19 mouse cellular contexts compared by ENCODE assay signal in genomic region chr10:71380406-71380805, GRCm38 (mm10). TPM values are rescaled to one million over a fixed set of nuclear protein-coding genes. Genes with fewer than 3 reads are reported as not detected.
DNase-seq lines count a peak whose midpoint lies in the region; ATAC-seq and TF ChIP-seq lines count a peak whose summit lies in the region.
"Had no signal": no experiment of that assay in that cellular context is flagged by ENCODE, and none has a peak within 500 bp of the region (broad histone marks: within the 10 kb centered on the region; RNA-seq: fewer than 3 reads in every experiment).

No protein-coding gene starts in this region.

- DNase-seq in frontal cortex, adult 2 months (ENCODE audit: extremely low spot score in 1 of 2, low spot score in 1 of 2): peak; percentile 31 to 76
- DNase-seq in frontal cortex, postnatal 10 days (ENCODE audit: low spot score in 2 of 2): no peak
- DNase-seq in liver, adult 2 months (ENCODE audit: extremely low read depth, low read depth, low spot score): peak; percentile 78
- no peak for DNase-seq in liver, embryonic 11.5 days (ENCODE audit: low spot score)
- DNase-seq in brain, adult 2 months (ENCODE audit: low read depth, low spot score): peak; percentile 79
- DNase-seq in telencephalon, adult 2 months (ENCODE audit: low read depth, low spot score): peak; percentile 52
- no peak for DNase-seq in layer of hippocampus, postnatal 10 days (ENCODE audit: low spot score in 2 of 2)
- DNase-seq: adrenal gland, postnatal 10 days; cerebellum, adult 11-12 months; cerebellum, adult 9-10 months; cerebellum, postnatal 36 days; forebrain, postnatal 0 days; gastrocnemius, adult 2 months; gastrocnemius, postnatal 25 days had no signal

- no peaks in the 10 kb centered on the region for H3K79me2 ChIP-seq in liver, adult 2 months (ENCODE audit: control insufficient read depth, insufficient read depth, low read length)

- H3K4me2 ChIP-seq in liver, embryonic 11.5 days: no peak overlapping the region
- H3K4me2 ChIP-seq: forebrain, embryonic 13.5 days; heart, embryonic 12.5 days; hindbrain, embryonic 14.5 days had no signal

- TF ChIP-seq CTCF in liver, adult 2 months (IDR thresholded peaks at IDR 0.05; ENCODE audit: low read depth, low read length): no peak

- no peak overlapping the region for H3K9ac ChIP-seq in liver, adult 2 months (ENCODE audit: low read depth, low read length)
- H3K9ac ChIP-seq in liver, embryonic 11.5 days (ENCODE audit: low read depth, low read length): no peak overlapping the region
- H3K9ac ChIP-seq: forebrain, embryonic 13.5 days; forebrain, postnatal 0 days; heart, embryonic 12.5 days; hindbrain, embryonic 14.5 days had no signal

- no peak overlapping the region for H3K27ac ChIP-seq in liver, adult 2 months (replicated peaks; ENCODE audit: insufficient read depth, low read depth, low read length)
- H3K27ac ChIP-seq in liver, embryonic 11.5 days (ENCODE audit: low read depth, low read length): no peak overlapping the region
- H3K27ac ChIP-seq: embryonic facial prominence, embryonic 10.5 days; forebrain, embryonic 13.5 days; gastrocnemius, adult 2 months; hindbrain, embryonic 10.5 days; hindbrain, embryonic 14.5 days had no signal

- H3K4me3 ChIP-seq in liver, adult 2 months (ENCODE audit: insufficient read depth, low read depth, low read length): no peak overlapping the region
- H3K4me3 ChIP-seq in liver, embryonic 11.5 days (ENCODE audit: low read depth, low read length): no peak overlapping the region
- H3K4me3 ChIP-seq: embryonic facial prominence, embryonic 10.5 days; forebrain, embryonic 13.5 days; gastrocnemius, adult 2 months; heart, embryonic 12.5 days; hindbrain, embryonic 10.5 days had no signal

- H3K4me1 ChIP-seq in liver, adult 2 months (ENCODE audit: control insufficient read depth, insufficient read depth, low read length): peaks cover 20% of the 10 kb centered on the region
- no peaks in the 10 kb centered on the region for H3K4me1 ChIP-seq in liver, embryonic 11.5 days (replicated peaks; ENCODE audit: control insufficient read depth, insufficient read depth, low read length)
- H3K4me1 ChIP-seq: forebrain, embryonic 13.5 days; heart, embryonic 12.5 days had no signal

- H3K36me3 ChIP-seq in liver, adult 2 months (ENCODE audit: control insufficient read depth, insufficient read depth, low read length): peaks cover 23% of the 10 kb centered on the region; the same call in 1 of the 2 replicates
- H3K36me3 ChIP-seq in liver, embryonic 11.5 days (ENCODE audit: control insufficient read depth, insufficient read depth, low read length): peaks cover 9% of the 10 kb centered on the region; the same call in 1 of the 2 replicates

- H3K27me3 ChIP-seq in liver, adult 2 months (ENCODE audit: control insufficient read depth, insufficient read depth, low read length): no peaks in the 10 kb centered on the region
- no peaks in the 10 kb centered on the region for H3K27me3 ChIP-seq in liver, embryonic 11.5 days (replicated peaks; ENCODE audit: control insufficient read depth, insufficient read depth, low read length)
- H3K27me3 ChIP-seq: forebrain, embryonic 13.5 days; heart, embryonic 12.5 days had no signal

- no peaks in the 10 kb centered on the region for H3K9me3 ChIP-seq in liver, embryonic 11.5 days (ENCODE audit: control insufficient read depth, low read length)
- H3K9me3 ChIP-seq: embryonic facial prominence, embryonic 10.5 days; forebrain, embryonic 13.5 days; heart, embryonic 12.5 days; hindbrain, embryonic 10.5 days had no signal

- WGBS in liver, adult 2 months: 30% methylated on average over 7 of the region's 7 CpGs
- 90% methylated on average over 7 of the region's 7 CpGs for WGBS in liver, embryonic 11.5 days

- no peak for TF ChIP-seq POLR2A in liver, adult 2 months (IDR thresholded peaks at IDR 0.05; ENCODE audit: extremely low read depth, insufficient read depth, low read length)

- no peak for ATAC-seq in liver, embryonic 11.5 days (replicated peaks; ENCODE audit: low FRiP score)
- ATAC-seq: forebrain, embryonic 13.5 days; forebrain, postnatal 0 days had no signal

RNA-seq across cellular contexts. Expression of gene Ipmk, which starts 32.8 kb away (rescaled TPM):
- 16.3 and 18.5 TPM in 2 replicates for polyA plus RNA-seq in frontal cortex, adult 2 months (2012; rRNA removed)
- total RNA-seq in liver, adult 2 months (2014; rRNA removed): 46.2 and 54.8 TPM in 2 replicates
- 11.6 and 13.7 TPM in 2 replicates for polyA plus RNA-seq in liver, adult 2 months (2012; rRNA removed)
- polyA plus RNA-seq in liver, embryonic 11.5 days (2014; fragmentation: Nextera tagmentation; extraction: Ambion mirVana): 18.2 and 21.0 TPM in 2 replicates
- total RNA-seq in layer of hippocampus, postnatal 10 days (2021): 10 to 100 TPM; 32.5 to 33.6 TPM

RNA-seq across cellular contexts. Expression of gene Cisd1, which starts 35.7 kb away (rescaled TPM):
- 167 and 178 TPM in 2 replicates for polyA plus RNA-seq in frontal cortex, adult 2 months (2012; rRNA removed)
- 159 and 205 TPM in 2 replicates for total RNA-seq in liver, adult 2 months (2014; rRNA removed)
- polyA plus RNA-seq in liver, adult 2 months (2012; rRNA removed): 209 and 211 TPM in 2 replicates
- 129 TPM in 2 replicates for polyA plus RNA-seq in liver, embryonic 11.5 days (2014; fragmentation: Nextera tagmentation; extraction: Ambion mirVana)
- 100 to 1,000 TPM; 122 to 130 TPM for total RNA-seq in layer of hippocampus, postnatal 10 days (2021)

Comparison
In these comparisons a context has a peak if more than half of its experiments do, and no peak if none do; other contexts are left out.
1. DNase-seq: peak in frontal cortex, adult 2 months (2 of 2), liver, adult 2 months (single experiment), brain, adult 2 months (single experiment) and telencephalon, adult 2 months (single experiment); none in frontal cortex, postnatal 10 days (0 of 2), liver, embryonic 11.5 days (single experiment) and layer of hippocampus, postnatal 10 days (0 of 2).